Mouse (Mus musculus) myocyte (in vitro differentiated cells): Measurements from ENCODE around the gene Tppp2. TPM values are rescaled to one million over a fixed set of nuclear protein-coding genes. Genes with fewer than 3 reads are reported as not detected.

ENCODE experiments used
- H3K27me3 ChIP-seq: one replicate; pipeline ENCODE4 v1.6.1; 2011; ENCODE audit not compliant: control insufficient read depth, insufficient read depth, insufficient read length
- H3K36me3 ChIP-seq: one replicate; pipeline ENCODE4 v1.6.1; 2011; ENCODE audit not compliant: control insufficient read depth, insufficient read depth
- H3K4me2 ChIP-seq: one replicate; pipeline ENCODE4 v1.6.1; 2011; ENCODE audit warnings: low read depth, control low read depth
- H3K4me3 ChIP-seq: one replicate; pipeline ENCODE4 v1.5.1; 2011; ENCODE audit warnings: mild to moderate bottlenecking, control low read depth, moderate library complexity
- H3K79me2 ChIP-seq: one replicate; pipeline ENCODE4 v1.6.1; 2011; ENCODE audit not compliant: control insufficient read depth, insufficient read depth
- H3ac ChIP-seq: one replicate; pipeline ENCODE4 v1.6.1; 2011; ENCODE audit not compliant: control insufficient read depth, insufficient read length
- CEBPB ChIP-seq: IDR thresholded peaks from 2 replicates; pipeline ENCODE4 v1.6.1; 2011; ENCODE audit warnings: mild to moderate bottlenecking, moderate library complexity; ENCODE audit not compliant: poor library complexity, insufficient read depth, severe bottlenecking
- E2F4 ChIP-seq: IDR thresholded peaks from one replicate; pipeline ENCODE4 v1.6.1; 2011; ENCODE audit warnings: mild to moderate bottlenecking, control low read depth, moderate library complexity; ENCODE audit not compliant: insufficient read depth
- MAX ChIP-seq: IDR thresholded peaks from one replicate; pipeline ENCODE4 v1.6.1; 2011; ENCODE audit warnings: low read depth, mild to moderate bottlenecking, control low read depth
- MYOD1 ChIP-seq, 3 experiments: IDR thresholded peaks; one replicate each; pipeline ENCODE4 v1.6.1; 2011; ENCODE audit warnings: control low read depth in 2 of 3, low read depth in 2 of 3, mild to moderate bottlenecking in 2 of 3, moderate library complexity in 1 of 3; ENCODE audit not compliant: insufficient read length in 2 of 3, control insufficient read depth in 1 of 3
- MYOG ChIP-seq, 3 experiments: IDR thresholded peaks; one replicate each; pipeline ENCODE4 v1.6.1; 2011; ENCODE audit warnings: control low read depth in 2 of 3, low read depth in 2 of 3, mild to moderate bottlenecking in 2 of 3; ENCODE audit not compliant: insufficient read length in 2 of 3, control insufficient read depth in 1 of 3, insufficient read depth in 1 of 3
- POLR2A ChIP-seq: IDR thresholded peaks from one replicate; pipeline ENCODE4 v1.6.1; 2011; ENCODE audit warnings: low read depth, mild to moderate bottlenecking, control low read depth, moderate library complexity; ENCODE audit not compliant: insufficient read length
- POLR2AphosphoS2 ChIP-seq: IDR thresholded peaks from one replicate; pipeline ENCODE4 v1.6.1; 2011; ENCODE audit warnings: low read depth, control low read depth; ENCODE audit not compliant: insufficient read length
- REST ChIP-seq: IDR thresholded peaks from one replicate; pipeline ENCODE4 v1.6.1; 2011; ENCODE audit warnings: mild to moderate bottlenecking, control low read depth, moderate library complexity; ENCODE audit not compliant: insufficient read depth, insufficient read length
- SRF ChIP-seq: IDR thresholded peaks from one replicate; pipeline ENCODE4 v1.6.1; 2011; ENCODE audit warnings: low read depth; ENCODE audit not compliant: control insufficient read depth, insufficient read length
- TCF12 ChIP-seq: IDR thresholded peaks from one replicate; pipeline ENCODE4 v1.6.1; 2011; ENCODE audit warnings: mild to moderate bottlenecking, control low read depth; ENCODE audit not compliant: poor library complexity, insufficient read depth, severe bottlenecking
- TCF3 ChIP-seq: IDR thresholded peaks from one replicate; pipeline ENCODE4 v1.6.1; 2011; ENCODE audit warnings: low read depth, control low read depth; ENCODE audit not compliant: insufficient read length
- USF1 ChIP-seq: IDR thresholded peaks from one replicate; pipeline ENCODE4 v1.6.1; 2011; ENCODE audit warnings: low read depth, mild to moderate bottlenecking, control low read depth, moderate library complexity
- polyA plus RNA-seq: library from polyadenylated mRNA; unstranded; fragments of >200 nt; fragmentation: generic; extraction: Trizol; gene quantifications from one replicate; pipeline ENCODE4 v1.2.1, GENCODE M21; 2012; ENCODE audit warnings: missing spikeins

The Tppp2 gene
- polyA plus RNA-seq, 1 experiment, result not detected

DNA sequence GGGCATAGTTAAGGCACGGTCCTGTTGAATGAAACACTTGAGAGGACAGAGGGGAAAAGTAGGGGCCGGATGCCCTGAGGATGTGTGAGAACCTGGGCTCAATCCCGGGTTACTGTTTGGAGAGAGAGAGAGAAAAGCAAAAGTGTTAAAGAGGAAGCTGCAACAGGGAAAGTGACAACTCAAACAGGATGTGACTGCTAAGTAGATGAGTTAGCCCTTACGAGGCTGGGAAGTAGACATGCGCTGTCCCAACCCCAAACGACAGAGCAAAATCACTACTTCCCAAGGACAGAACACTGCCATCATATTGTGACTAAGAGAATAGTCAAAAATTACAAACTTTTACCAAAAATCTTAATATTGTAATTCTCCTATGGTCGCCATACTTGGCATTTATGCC lies 24.0 kb downstream of the Tppp2 start:
- TF ChIP-seq MYOD1 (IDR thresholded peaks at IDR 0.05; ENCODE audit: control insufficient read depth in 1 of 3, insufficient read length in 2 of 3, low read depth in 2 of 3) (no peak), SRF (no peak), REST (no peak), POLR2A (no peak), MYOG (IDR thresholded peaks at IDR 0.05; ENCODE audit: control insufficient read depth in 1 of 3, insufficient read depth in 1 of 3, insufficient read length in 2 of 3, low read depth in 2 of 3) (no peak), TCF3 (no peak)
- Histone ChIP-seq H3K4me2 (no peak overlapping the region), H3K36me3 (no peaks in the 10 kb centered on the region), H3K4me3 (no peak overlapping the region), H3K79me2 (no peaks in the 10 kb centered on the region), H3ac (no peak overlapping the region), H3K27me3 (no peaks in the 10 kb centered on the region)

DNA sequence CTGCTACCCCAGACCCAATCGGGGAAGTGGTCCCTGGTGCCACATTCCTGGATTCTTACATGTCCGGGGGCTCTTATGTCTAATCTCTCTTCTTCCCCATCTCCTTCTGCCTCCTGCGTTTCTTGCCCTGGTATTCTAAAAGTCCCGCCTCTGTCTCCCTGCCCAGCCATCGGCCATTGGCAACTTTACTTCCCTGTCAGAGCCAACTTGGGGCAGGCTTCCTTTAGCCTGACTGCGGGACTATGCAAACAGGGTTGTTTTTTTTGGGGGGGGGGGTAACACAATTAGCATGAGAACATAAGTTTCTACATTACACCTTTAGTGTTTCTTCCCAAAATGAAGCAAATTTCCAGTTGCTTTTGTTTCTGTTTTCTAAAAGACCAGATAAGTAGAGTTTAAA lies 25.1 kb downstream of the Tppp2 start:
- no peak overlapping the region for H3K4me2 ChIP-seq
- no peak overlapping the region for H3K4me3 ChIP-seq
- H3K27me3 ChIP-seq, result no peaks in the 10 kb centered on the region
- TF ChIP-seq REST, result no peak
- no peak for TF ChIP-seq E2F4
- no peak for TF ChIP-seq MYOD1 (IDR thresholded peaks at IDR 0.05; ENCODE audit: control insufficient read depth in 1 of 3, insufficient read length in 2 of 3, low read depth in 2 of 3)
- no peak for TF ChIP-seq SRF
- TF ChIP-seq POLR2A, result no peak
- TF ChIP-seq TCF12, result no peak
- TF ChIP-seq MAX, result no peak
- no peak for TF ChIP-seq USF1
- no peak for TF ChIP-seq MYOG (IDR thresholded peaks at IDR 0.05; ENCODE audit: control insufficient read depth in 1 of 3, insufficient read depth in 1 of 3, insufficient read length in 2 of 3, low read depth in 2 of 3)
- TF ChIP-seq TCF3, result no peak
- TF ChIP-seq CEBPB, result no peak
- TF ChIP-seq POLR2AphosphoS2, result no peak
- no peaks in the 10 kb centered on the region for H3K36me3 ChIP-seq
- H3K79me2 ChIP-seq, result no peaks in the 10 kb centered on the region
- no peak overlapping the region for H3ac ChIP-seq

DNA sequence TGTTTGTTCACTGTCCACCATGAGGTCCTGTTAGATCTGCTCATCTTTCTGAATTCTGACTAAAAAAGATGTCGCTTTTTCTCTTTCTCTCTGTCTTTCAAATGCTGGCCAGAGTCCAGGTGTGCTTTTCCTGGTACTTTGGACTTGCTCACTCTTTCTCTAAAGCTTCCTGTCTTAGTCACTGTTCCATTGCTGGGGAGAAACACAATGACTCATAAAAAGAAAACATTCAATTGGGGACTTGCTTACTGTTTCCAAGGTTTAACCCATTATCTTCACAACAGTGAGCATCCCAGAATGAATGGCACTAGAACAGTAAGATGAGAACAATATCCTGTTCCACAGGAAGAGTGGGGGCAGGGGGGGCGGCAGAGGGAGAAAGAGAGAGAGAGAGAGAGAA lies 42.1 kb downstream of the Tppp2 start:
- Histone ChIP-seq H3ac (no peak overlapping the region), H3K79me2 (no peaks in the 10 kb centered on the region), H3K27me3 (no peaks in the 10 kb centered on the region), H3K4me2 (peak overlapping the region; percentile 32), H3K4me3 (no peak overlapping the region), H3K36me3 (no peaks in the 10 kb centered on the region)
- TF ChIP-seq POLR2AphosphoS2 (no peak), SRF (no peak), MYOG (IDR thresholded peaks at IDR 0.05; ENCODE audit: control insufficient read depth in 1 of 3, insufficient read depth in 1 of 3, insufficient read length in 2 of 3, low read depth in 2 of 3) (no peak), MYOD1 (IDR thresholded peaks at IDR 0.05; ENCODE audit: control insufficient read depth in 1 of 3, insufficient read length in 2 of 3, low read depth in 2 of 3) (no peak), MAX (no peak), E2F4 (no peak), USF1 (no peak)

DNA sequence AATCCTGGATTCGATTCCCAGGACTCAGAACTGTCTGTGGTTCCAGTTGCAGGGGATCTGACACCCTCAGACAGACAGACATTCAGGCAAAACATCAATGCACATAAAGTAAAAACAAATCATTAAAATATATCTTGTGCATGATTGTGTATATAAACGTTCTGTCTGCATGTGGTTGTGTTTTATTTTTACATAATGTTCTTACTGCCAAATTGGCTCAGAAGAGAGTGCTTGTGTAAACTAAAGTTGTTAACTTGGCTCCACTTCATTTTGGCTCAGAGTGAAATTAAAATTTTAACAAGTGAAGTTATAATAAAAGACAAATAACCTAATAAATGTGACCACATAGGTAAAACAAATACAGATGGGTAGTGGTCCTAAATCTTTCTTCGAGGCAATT lies 49.2 kb downstream of the Tppp2 start:
- no peak overlapping the region for H3K4me2 ChIP-seq
- no peaks in the 10 kb centered on the region for H3K27me3 ChIP-seq
- H3K4me3 ChIP-seq, result no peak overlapping the region
- H3K36me3 ChIP-seq, result no peaks in the 10 kb centered on the region
- H3K79me2 ChIP-seq, result no peaks in the 10 kb centered on the region
- no peak overlapping the region for H3ac ChIP-seq
- TF ChIP-seq REST (no peak), TCF3 (no peak), USF1 (no peak), MAX (no peak), POLR2AphosphoS2 (no peak), MYOG (IDR thresholded peaks at IDR 0.05; ENCODE audit: control insufficient read depth in 1 of 3, insufficient read depth in 1 of 3, insufficient read length in 2 of 3, low read depth in 2 of 3) (no peak), TCF12 (no peak), MYOD1 (IDR thresholded peaks at IDR 0.05; ENCODE audit: control insufficient read depth in 1 of 3, insufficient read length in 2 of 3, low read depth in 2 of 3) (no peak), SRF (no peak), POLR2A (no peak), CEBPB (no peak), E2F4 (no peak)

Other genes with a start within 250 kb of the Tppp2 start
- gene Gm17079, start 223.0 kb upstream of the Tppp2 start, polyA plus RNA-seq, result not detected
- gene Gm5800, start 201.2 kb upstream of the Tppp2 start, polyA plus RNA-seq, result not detected
- not detected for gene Ang4, start 144.8 kb upstream of the Tppp2 start, polyA plus RNA-seq
- gene AY358078, start 118.4 kb upstream of the Tppp2 start, polyA plus RNA-seq, result not detected
- not detected for gene Ear6, start 64.7 kb upstream of the Tppp2 start, polyA plus RNA-seq
- 24.1 TPM for gene Mettl17, start 33.6 kb upstream of the Tppp2 start, polyA plus RNA-seq
- 0.12 TPM for gene Slc39a2, start 25.5 kb upstream of the Tppp2 start, polyA plus RNA-seq
- 31.8 TPM for gene Ndrg2, start 4.3 kb upstream of the Tppp2 start, polyA plus RNA-seq
- not detected for gene Rnase13, start 4.3 kb downstream of the Tppp2 start, polyA plus RNA-seq
- gene Arhgef40, start 66.3 kb downstream of the Tppp2 start, polyA plus RNA-seq, result 35.0 TPM
- 0.34 TPM for gene Tmem253, start 97.2 kb downstream of the Tppp2 start, polyA plus RNA-seq
- 13.6 TPM for gene Zfp219, start 102.3 kb downstream of the Tppp2 start, polyA plus RNA-seq
- gene Olfr221, start 124.0 kb downstream of the Tppp2 start, polyA plus RNA-seq, result not detected
- gene Hnrnpc, start 185.6 kb downstream of the Tppp2 start, polyA plus RNA-seq, result 147 TPM
- gene Rpgrip1, start 192.3 kb downstream of the Tppp2 start, polyA plus RNA-seq, result 0.47 TPM